Mouse (Mus musculus): ENCODE measurements around the gene AC170998.1. TPM values are rescaled to one million over a fixed set of nuclear protein-coding genes. Genes with fewer than 3 reads are reported as not detected.
"Not testable (repeated sequence)": the region's sequence is repeated elsewhere in the genome, so short reads cannot be mapped to it uniquely, and the experiment has no call there.

Gene AC170998.1
- polyA plus RNA-seq, 1 experiment from 2014 or later = 2.3 TPM

GRCm38 (mm10) chr17:28711237-28711636, 14.6 kb upstream of the AC170998.1 start:
- H3K4me1 ChIP-seq (ENCODE audit: control insufficient read depth, insufficient read depth, low read length) = peaks cover 13% of the 10 kb centered on the region
- H3K27me3 ChIP-seq (ENCODE audit: control insufficient read depth, insufficient read depth, low read length) = no peaks in the 10 kb centered on the region
- no peak for ATAC-seq (ENCODE audit: insufficient read depth, low FRiP score)
- no peak overlapping the region for H3K4me3 ChIP-seq (replicated peaks; ENCODE audit: low read length)
- H3K9me3 ChIP-seq (replicated peaks; ENCODE audit: control insufficient read depth, low read length) = no peaks in the 10 kb centered on the region
- peaks cover 18% of the 10 kb centered on the region; the same call in 1 of the 2 replicates for H3K36me3 ChIP-seq (ENCODE audit: control insufficient read depth, insufficient read depth, low read length)
- H3K27ac ChIP-seq (ENCODE audit: low read length) = no peak overlapping the region
- no peak overlapping the region for H3K9ac ChIP-seq (ENCODE audit: low read length)
- H3K4me2 ChIP-seq (ENCODE audit: low read depth, low read length) = no peak overlapping the region
- 91% methylated on average over 6 of the region's 6 CpGs for WGBS

- Histone ChIP-seq H3K27ac (ENCODE audit: low read length) (no peak overlapping the region), H3K4me2 (ENCODE audit: low read depth, low read length) (no peak overlapping the region), H3K4me1 (ENCODE audit: control insufficient read depth, insufficient read depth, low read length) (peaks cover 17% of the 10 kb centered on the region), H3K27me3 (ENCODE audit: control insufficient read depth, insufficient read depth, low read length) (no peaks in the 10 kb centered on the region), H3K36me3 (ENCODE audit: control insufficient read depth, insufficient read depth, low read length) (peaks cover 18% of the 10 kb centered on the region; the same call in 1 of the 2 replicates), H3K9me3 (replicated peaks; ENCODE audit: control insufficient read depth, low read length) (no peaks in the 10 kb centered on the region), H3K9ac (ENCODE audit: low read length) (no peak overlapping the region), H3K4me3 (replicated peaks; ENCODE audit: low read length) (no peak overlapping the region)
- 63% methylated on average over 6 of the region's 6 CpGs for WGBS
- no peak for ATAC-seq (ENCODE audit: insufficient read depth, low FRiP score)
These were observed 13.6 kb upstream of the AC170998.1 start for GRCm38 (mm10) chr17:28712305-28712704.

GRCm38 (mm10) chr17:28714006-28714405, 11.9 kb upstream of the AC170998.1 start:
- Histone ChIP-seq H3K36me3 (ENCODE audit: control insufficient read depth, insufficient read depth, low read length) (peaks cover 18% of the 10 kb centered on the region; the same call in 1 of the 2 replicates), H3K9me3 (replicated peaks; ENCODE audit: control insufficient read depth, low read length) (no peaks in the 10 kb centered on the region), H3K9ac (ENCODE audit: low read length) (no peak overlapping the region), H3K4me2 (ENCODE audit: low read depth, low read length) (no peak overlapping the region), H3K4me3 (replicated peaks; ENCODE audit: low read length) (no peak overlapping the region), H3K4me1 (ENCODE audit: control insufficient read depth, insufficient read depth, low read length) (peaks cover 14% of the 10 kb centered on the region), H3K27ac (ENCODE audit: low read length) (no peak overlapping the region), H3K27me3 (ENCODE audit: control insufficient read depth, insufficient read depth, low read length) (no peaks in the 10 kb centered on the region)
- ATAC-seq (ENCODE audit: insufficient read depth, low FRiP score) = no peak
- WGBS = 95% methylated on average over 3 of the region's 3 CpGs

GRCm38 (mm10) chr17:28715832-28716548, 9.9 kb upstream of the AC170998.1 start:
- Histone ChIP-seq H3K4me3 (replicated peaks; ENCODE audit: low read length) (no peak overlapping the region), H3K27ac (ENCODE audit: low read length) (peak overlapping the region; percentile 49), H3K4me2 (ENCODE audit: low read depth, low read length) (no peak overlapping the region), H3K9me3 (replicated peaks; ENCODE audit: control insufficient read depth, low read length) (no peaks in the 10 kb centered on the region), H3K4me1 (ENCODE audit: control insufficient read depth, insufficient read depth, low read length) (peaks cover 17% of the 10 kb centered on the region), H3K36me3 (ENCODE audit: control insufficient read depth, insufficient read depth, low read length) (peaks cover 18% of the 10 kb centered on the region; the same call in 1 of the 2 replicates), H3K27me3 (ENCODE audit: control insufficient read depth, insufficient read depth, low read length) (no peaks in the 10 kb centered on the region), H3K9ac (ENCODE audit: low read length) (no peak overlapping the region)
- WGBS = 41% methylated on average over 7 of the region's 7 CpGs
- no peak for ATAC-seq (ENCODE audit: insufficient read depth, low FRiP score)

GRCm38 (mm10) chr17:28717535-28717934, 8.3 kb upstream of the AC170998.1 start:
- WGBS = 55% methylated on average over 3 of the region's 3 CpGs
- ATAC-seq (ENCODE audit: insufficient read depth, low FRiP score) = no peak
- Histone ChIP-seq H3K9me3 (replicated peaks; ENCODE audit: control insufficient read depth, low read length) (no peaks in the 10 kb centered on the region), H3K4me3 (replicated peaks; ENCODE audit: low read length) (no peak overlapping the region), H3K9ac (ENCODE audit: low read length) (no peak overlapping the region), H3K27ac (ENCODE audit: low read length) (no peak overlapping the region), H3K27me3 (ENCODE audit: control insufficient read depth, insufficient read depth, low read length) (no peaks in the 10 kb centered on the region), H3K4me1 (ENCODE audit: control insufficient read depth, insufficient read depth, low read length) (peaks cover 13% of the 10 kb centered on the region), H3K36me3 (ENCODE audit: control insufficient read depth, insufficient read depth, low read length) (peaks cover 20% of the 10 kb centered on the region; the same call in 1 of the 2 replicates), H3K4me2 (ENCODE audit: low read depth, low read length) (no peak overlapping the region)

- not testable (repeated sequence) for H3K9me3 ChIP-seq (replicated peaks; ENCODE audit: control insufficient read depth, low read length); H3K27ac ChIP-seq (ENCODE audit: low read length); ATAC-seq (ENCODE audit: insufficient read depth, low FRiP score); H3K4me1 ChIP-seq (ENCODE audit: control insufficient read depth, insufficient read depth, low read length); H3K4me3 ChIP-seq (replicated peaks; ENCODE audit: low read length); H3K27me3 ChIP-seq (ENCODE audit: control insufficient read depth, insufficient read depth, low read length); H3K4me2 ChIP-seq (ENCODE audit: low read depth, low read length); H3K9ac ChIP-seq (ENCODE audit: low read length)
- peaks cover 27% of the 10 kb centered on the region for H3K36me3 ChIP-seq (ENCODE audit: control insufficient read depth, insufficient read depth, low read length)
- 83% methylated on average over 11 of the region's 11 CpGs for WGBS
These were observed 1.6 kb downstream of the AC170998.1 start for GRCm38 (mm10) chr17:28727511-28727910.

- H3K4me3 ChIP-seq (replicated peaks; ENCODE audit: low read length) = no peak overlapping the region
- H3K36me3 ChIP-seq (ENCODE audit: control insufficient read depth, insufficient read depth, low read length) = 0 out of 2 replicates have a peak, but pooled peaks cover 7% of the 10 kb centered on the region
- no peaks in the 10 kb centered on the region for H3K9me3 ChIP-seq (replicated peaks; ENCODE audit: control insufficient read depth, low read length)
- H3K4me1 ChIP-seq (ENCODE audit: control insufficient read depth, insufficient read depth, low read length) = no peaks in the 10 kb centered on the region
- ATAC-seq (ENCODE audit: insufficient read depth, low FRiP score) = no peak
- H3K27ac ChIP-seq (ENCODE audit: low read length) = no peak overlapping the region
- no peaks in the 10 kb centered on the region for H3K27me3 ChIP-seq (ENCODE audit: control insufficient read depth, insufficient read depth, low read length)
- no peak overlapping the region for H3K4me2 ChIP-seq (ENCODE audit: low read depth, low read length)
- H3K9ac ChIP-seq (ENCODE audit: low read length) = no peak overlapping the region
- 77% methylated on average over 6 of the region's 6 CpGs for WGBS
These were observed 9.6 kb downstream of the AC170998.1 start for GRCm38 (mm10) chr17:28735317-28736105.

GRCm38 (mm10) chr17:28736486-28736885, 10.6 kb downstream of the AC170998.1 start:
- H3K4me2 ChIP-seq (ENCODE audit: low read depth, low read length) = no peak overlapping the region
- 0 out of 2 replicates have a peak, but pooled peaks cover 7% of the 10 kb centered on the region for H3K36me3 ChIP-seq (ENCODE audit: control insufficient read depth, insufficient read depth, low read length)
- ATAC-seq (ENCODE audit: insufficient read depth, low FRiP score) = no peak
- WGBS = 71% methylated on average over 4 of the region's 4 CpGs
- no peaks in the 10 kb centered on the region for H3K9me3 ChIP-seq (replicated peaks; ENCODE audit: control insufficient read depth, low read length)
- H3K9ac ChIP-seq (ENCODE audit: low read length) = no peak overlapping the region
- no peak overlapping the region for H3K27ac ChIP-seq (ENCODE audit: low read length)
- H3K4me1 ChIP-seq (ENCODE audit: control insufficient read depth, insufficient read depth, low read length) = no peaks in the 10 kb centered on the region
- H3K27me3 ChIP-seq (ENCODE audit: control insufficient read depth, insufficient read depth, low read length) = no peaks in the 10 kb centered on the region
- no peak overlapping the region for H3K4me3 ChIP-seq (replicated peaks; ENCODE audit: low read length)

- H3K36me3 ChIP-seq (ENCODE audit: control insufficient read depth, insufficient read depth, low read length) = peaks cover 16% of the 10 kb centered on the region
- H3K4me2 ChIP-seq (ENCODE audit: low read depth, low read length) = no peak overlapping the region
- no peaks in the 10 kb centered on the region for H3K9me3 ChIP-seq (replicated peaks; ENCODE audit: control insufficient read depth, low read length)
- no peak overlapping the region for H3K4me3 ChIP-seq (replicated peaks; ENCODE audit: low read length)
- WGBS = 76% methylated on average over 4 of the region's 4 CpGs
- ATAC-seq (ENCODE audit: insufficient read depth, low FRiP score) = no peak
- H3K27me3 ChIP-seq (ENCODE audit: control insufficient read depth, insufficient read depth, low read length) = no peaks in the 10 kb centered on the region
- H3K4me1 ChIP-seq (ENCODE audit: control insufficient read depth, insufficient read depth, low read length) = no peaks in the 10 kb centered on the region
- no peak overlapping the region for H3K9ac ChIP-seq (ENCODE audit: low read length)
- H3K27ac ChIP-seq (ENCODE audit: low read length) = no peak overlapping the region
These were observed 12.1 kb downstream of the AC170998.1 start for GRCm38 (mm10) chr17:28737973-28738372.
